Mouse (Mus musculus) limb, embryonic 13.5 days (tissue): ENCODE results near the gene Gns. TPM values are rescaled to one million over a fixed set of nuclear protein-coding genes. Genes with fewer than 3 reads are reported as not detected.
"Not testable (repeated sequence)": the region's sequence is repeated elsewhere in the genome, so short reads cannot be mapped to it uniquely, and the experiment has no call there.

Source experiments
- ATAC-seq: fragments of 200-750 bp; cut with Nextera tagmentation; 2 replicates; pipeline ENCODE4 v1.8.0; 2017; ENCODE audit warnings: low read depth, moderate number of reproducible peaks, moderate TSS enrichment; ENCODE audit not compliant: low FRiP score
- H3K27ac ChIP-seq: fragments of 300-500 bp; sonication (generic); 2 replicates; pipeline ENCODE4 v1.5.1; 2015; ENCODE audit warnings: inconsistent platforms, mild to moderate bottlenecking, moderate library complexity
- H3K27me3 ChIP-seq: fragments of 300-500 bp; sonication (generic); 2 replicates; pipeline ENCODE4 v1.6.1; 2015; ENCODE audit warnings: mild to moderate bottlenecking, inconsistent platforms
- H3K36me3 ChIP-seq: fragments of 300-500 bp; sonication (generic); 2 replicates; pipeline ENCODE4 v1.6.1; 2015; ENCODE audit warnings: inconsistent platforms, mild to moderate bottlenecking, moderate library complexity
- H3K4me1 ChIP-seq: fragments of 300-500 bp; sonication (generic); 2 replicates; pipeline ENCODE4 v1.6.1; 2015; ENCODE audit warnings: inconsistent platforms
- H3K4me2 ChIP-seq: fragments of 300-500 bp; sonication (generic); replicated peaks from 2 replicates; pipeline ENCODE4 v1.6.1; 2015; ENCODE audit warnings: inconsistent platforms, mild to moderate bottlenecking, moderate library complexity
- H3K4me3 ChIP-seq: fragments of 300-500 bp; sonication (generic); 2 replicates; pipeline ENCODE4 v1.5.1; 2015; ENCODE audit warnings: moderate library complexity, mild to moderate bottlenecking, inconsistent platforms
- H3K9ac ChIP-seq: fragments of 300-500 bp; sonication (generic); 2 replicates; pipeline ENCODE4 v1.6.1; 2015; ENCODE audit warnings: mild to moderate bottlenecking, inconsistent platforms
- H3K9me3 ChIP-seq: fragments of 300-500 bp; sonication (generic); 2 replicates; pipeline ENCODE4 v1.6.1; 2016; ENCODE audit warnings: inconsistent platforms
- WGBS: fragments of 180-500 bp; shearing (Covaris S2); methylation state at CpG from one replicate; pipeline ENCODE4 v1.1.7; 2015; 5-methylcytosine and 5-hydroxymethylcytosine counted together
- polyA plus RNA-seq: library from polyadenylated mRNA; unstranded; fragments of >200 nt; fragmentation: Nextera tagmentation; extraction: Ambion mirVana; gene quantifications from 2 replicates; pipeline ENCODE4 v1.2.1, GENCODE M21; 2015

Gns gene
- 42.6 and 45.8 TPM in 2 replicates for polyA plus RNA-seq

DNA sequence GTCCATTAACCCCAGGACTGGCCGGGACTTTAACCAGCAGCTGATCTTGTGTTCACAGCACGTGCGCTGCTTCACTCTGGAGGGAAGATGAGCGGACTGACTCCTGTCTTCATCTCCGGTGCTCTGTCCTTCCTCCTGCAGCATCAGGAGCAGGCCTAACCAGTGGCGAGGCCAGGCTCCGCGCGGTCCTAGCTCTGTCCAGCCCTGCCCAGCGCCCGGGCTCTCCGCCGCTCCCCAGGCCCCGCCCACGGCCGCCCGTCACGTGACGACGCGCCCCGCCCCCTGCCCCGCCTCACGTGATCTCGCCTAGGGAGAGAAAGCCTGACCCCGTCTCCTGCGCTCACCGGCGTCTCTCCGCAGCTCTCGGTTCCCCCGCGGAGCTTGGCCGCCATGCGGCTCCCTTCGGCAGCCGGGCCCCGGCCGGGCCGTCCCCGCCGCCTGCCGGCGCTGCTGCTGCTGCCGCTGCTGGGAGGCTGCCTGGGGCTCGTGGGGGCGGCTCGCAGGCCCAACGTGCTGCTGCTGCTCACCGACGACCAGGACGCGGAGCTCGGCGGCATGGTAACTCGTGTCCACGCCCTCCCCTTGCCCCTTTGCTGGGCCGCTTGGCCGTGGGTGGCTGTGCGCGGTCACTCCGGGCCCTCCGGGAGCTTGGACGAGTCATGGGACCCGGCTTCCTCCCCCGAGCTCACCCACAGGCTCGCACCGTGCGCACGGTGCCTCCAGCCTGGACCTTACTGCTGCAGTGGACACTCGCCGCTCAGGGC lies at the start of gene Gns:
Gns (plus strand) TSS at position 290 of the 764 bp plus-strand sequence.
- peak within 1 kb of the TSS; percentile 96 for H3K4me3 ChIP-seq
- no peaks in the 10 kb centered on the region for H3K27me3 ChIP-seq
- peak within 1 kb of the TSS; percentile 65 for H3K27ac ChIP-seq
- H3K36me3 ChIP-seq = peaks cover 20% of the 10 kb centered on the region
- H3K9me3 ChIP-seq = no peaks in the 10 kb centered on the region
- peak within 1 kb of the TSS; percentile 92 for H3K4me2 ChIP-seq
- H3K9ac ChIP-seq = peak within 1 kb of the TSS; percentile 87
- peak; percentile 95 for ATAC-seq
- WGBS = under 1% methylated on average over 71 of the region's 72 CpGs
- H3K4me1 ChIP-seq = peaks cover 25% of the 10 kb centered on the region

DNA sequence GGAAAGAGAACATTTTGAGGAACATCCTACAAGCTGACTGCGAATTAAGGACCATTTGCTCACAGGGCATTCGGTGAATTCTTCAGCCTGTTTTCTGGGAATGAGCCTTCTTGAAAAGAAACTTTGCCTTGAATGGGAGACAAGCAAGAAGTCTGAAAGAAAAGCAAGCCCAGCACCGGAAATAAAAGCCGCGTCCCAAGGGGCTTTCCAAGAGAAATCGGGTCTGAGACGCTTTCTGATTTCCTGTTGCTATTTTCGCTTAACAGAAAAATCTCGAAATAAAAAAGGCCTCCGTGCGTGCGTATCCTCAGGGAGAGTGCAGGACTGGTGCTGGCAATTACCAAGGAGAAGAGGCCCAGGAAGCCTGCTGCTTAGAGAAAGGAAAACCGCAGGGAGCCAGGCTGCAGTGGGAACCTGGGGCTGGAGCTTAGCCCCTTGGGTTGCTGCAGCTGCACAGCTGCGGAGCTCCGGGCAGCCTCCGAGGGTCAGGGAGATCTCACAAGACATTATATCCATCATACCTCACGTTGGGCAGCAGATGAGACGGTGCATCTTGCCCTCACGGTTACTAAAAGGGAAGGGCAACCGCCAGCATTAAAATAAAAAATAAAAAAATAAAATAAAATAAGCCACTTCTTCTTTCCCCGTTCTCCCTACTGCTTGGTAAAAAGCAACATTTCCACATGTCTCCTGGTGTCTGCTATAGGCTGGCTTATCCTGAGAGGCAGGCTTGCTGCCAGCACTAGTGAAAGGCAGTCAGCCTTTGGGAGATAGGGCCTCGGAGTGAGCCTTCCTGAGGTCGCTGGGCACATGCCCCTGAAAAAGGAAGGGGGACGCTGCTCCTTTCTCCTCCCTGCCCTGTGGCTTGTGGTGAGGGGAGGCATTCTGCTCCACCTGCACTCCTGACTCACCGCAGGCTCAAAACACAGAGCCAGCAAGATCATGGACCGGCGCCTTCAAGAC lies 49.3 kb upstream of the Gns start:
- Histone ChIP-seq H3K4me3 (no peak overlapping the region), H3K4me2 (peak overlapping the region; percentile 42), H3K9me3 (no peaks in the 10 kb centered on the region), H3K27me3 (peaks cover 57% of the 10 kb centered on the region), H3K9ac (no peak overlapping the region), H3K4me1 (peaks cover 12% of the 10 kb centered on the region), H3K36me3 (no peaks in the 10 kb centered on the region), H3K27ac (no peak overlapping the region)
- ATAC-seq = no peak
- 28% methylated on average over 27 of the region's 27 CpGs for WGBS

- Histone ChIP-seq H3K4me2 (no peak overlapping the region), H3K27me3 (peaks cover 49% of the 10 kb centered on the region), H3K9ac (no peak overlapping the region), H3K9me3 (no peaks in the 10 kb centered on the region), H3K4me1 (peaks cover 9% of the 10 kb centered on the region), H3K36me3 (no peaks in the 10 kb centered on the region), H3K27ac (no peak overlapping the region), H3K4me3 (no peak overlapping the region)
- ATAC-seq = no peak
- WGBS = 84% methylated on average over 10 of the region's 10 CpGs
Measured at GRCm38 (mm10) chr10:121316361-121316760, 48.5 kb upstream of the Gns start.

DNA sequence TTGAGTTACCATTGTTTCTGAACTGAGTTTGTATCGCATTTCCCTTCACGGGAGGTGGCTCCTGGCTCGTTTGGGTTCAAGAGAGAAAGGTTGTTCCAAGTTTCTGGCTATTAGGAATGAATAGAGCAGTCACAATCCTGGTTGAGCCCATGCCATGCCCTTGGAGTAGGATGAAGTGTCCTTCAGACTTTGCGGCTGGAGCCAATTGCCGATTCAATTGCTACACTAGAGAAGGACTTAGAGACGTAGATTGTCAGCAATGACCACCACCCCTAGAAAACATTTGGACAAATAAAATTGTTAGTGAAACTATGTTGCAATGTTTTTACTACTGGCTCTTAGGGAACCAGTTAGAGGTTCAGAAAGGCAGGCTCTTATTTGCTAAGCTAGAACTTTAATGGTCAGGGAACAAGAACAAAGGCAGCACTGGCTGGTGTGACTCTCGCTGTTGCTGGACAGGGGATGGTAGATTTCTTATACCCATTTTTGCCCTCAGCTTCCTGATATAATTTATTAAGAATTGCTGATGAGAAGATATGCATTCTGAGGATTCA lies 46.4 kb upstream of the Gns start:
- Histone ChIP-seq H3K9me3 (no peaks in the 10 kb centered on the region), H3K27me3 (peaks cover 28% of the 10 kb centered on the region), H3K36me3 (no peaks in the 10 kb centered on the region), H3K27ac (no peak overlapping the region), H3K9ac (no peak overlapping the region), H3K4me1 (peaks cover 9% of the 10 kb centered on the region), H3K4me2 (no peak overlapping the region), H3K4me3 (no peak overlapping the region)
- ATAC-seq = no peak
- 76% methylated on average over 7 of the region's 7 CpGs for WGBS

- Histone ChIP-seq H3K27ac (no peak overlapping the region), H3K9ac (no peak overlapping the region), H3K9me3 (no peaks in the 10 kb centered on the region), H3K4me1 (no peaks in the 10 kb centered on the region), H3K4me2 (no peak overlapping the region), H3K4me3 (no peak overlapping the region), H3K36me3 (no peaks in the 10 kb centered on the region), H3K27me3 (no peaks in the 10 kb centered on the region)
- no peak for ATAC-seq
- 82% methylated on average over 7 of the region's 7 CpGs for WGBS
Measured at GRCm38 (mm10) chr10:121323493-121323892, 41.4 kb upstream of the Gns start.

- no peak overlapping the region for H3K4me2 ChIP-seq
- no peak overlapping the region for H3K27ac ChIP-seq
- no peaks in the 10 kb centered on the region for H3K27me3 ChIP-seq
- no peaks in the 10 kb centered on the region for H3K9me3 ChIP-seq
- ATAC-seq = no peak
- no peak overlapping the region for H3K9ac ChIP-seq
- H3K4me3 ChIP-seq = no peak overlapping the region
- no peaks in the 10 kb centered on the region for H3K36me3 ChIP-seq
- H3K4me1 ChIP-seq = no peaks in the 10 kb centered on the region
Measured at GRCm38 (mm10) chr10:121326167-121326566, 38.7 kb upstream of the Gns start.

GRCm38 (mm10) chr10:121329586-121329985 lies 35.3 kb upstream of the Gns start:
- no peak for ATAC-seq
- Histone ChIP-seq H3K27me3 (no peaks in the 10 kb centered on the region), H3K9ac (no peak overlapping the region), H3K4me1 (no peaks in the 10 kb centered on the region), H3K4me3 (no peak overlapping the region), H3K9me3 (no peaks in the 10 kb centered on the region), H3K36me3 (no peaks in the 10 kb centered on the region), H3K27ac (no peak overlapping the region), H3K4me2 (no peak overlapping the region)
- 73% methylated on average over 4 of the region's 4 CpGs for WGBS

DNA sequence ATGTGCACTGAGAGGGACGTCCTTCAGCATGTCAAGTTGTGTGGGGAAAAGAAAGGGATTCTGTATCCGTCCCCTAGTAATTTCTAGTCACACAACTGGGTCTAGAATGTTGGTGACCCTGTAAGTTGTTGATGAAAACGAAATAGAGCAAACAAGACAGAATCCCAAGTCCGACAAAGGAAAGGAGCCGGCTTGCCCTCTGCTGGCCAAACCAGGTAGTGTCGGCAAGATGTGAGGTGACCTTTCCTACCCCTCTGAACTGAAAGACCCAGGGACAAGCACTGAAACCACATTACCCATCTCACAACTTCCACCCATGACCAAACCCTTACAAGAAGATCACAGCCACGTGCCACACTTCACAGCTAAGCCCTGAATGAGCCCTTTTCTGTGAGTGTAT lies 34.0 kb upstream of the Gns start:
- H3K4me1 ChIP-seq = no peaks in the 10 kb centered on the region
- no peak overlapping the region for H3K9ac ChIP-seq
- no peaks in the 10 kb centered on the region for H3K27me3 ChIP-seq
- H3K36me3 ChIP-seq = no peaks in the 10 kb centered on the region
- H3K9me3 ChIP-seq = peaks cover 5% of the 10 kb centered on the region; the same call in 1 of the 2 replicates
- no peak overlapping the region for H3K4me3 ChIP-seq
- WGBS = 8% methylated on average over 7 of the region's 7 CpGs
- ATAC-seq = no peak
- H3K4me2 ChIP-seq = no peak overlapping the region
- no peak overlapping the region for H3K27ac ChIP-seq

DNA sequence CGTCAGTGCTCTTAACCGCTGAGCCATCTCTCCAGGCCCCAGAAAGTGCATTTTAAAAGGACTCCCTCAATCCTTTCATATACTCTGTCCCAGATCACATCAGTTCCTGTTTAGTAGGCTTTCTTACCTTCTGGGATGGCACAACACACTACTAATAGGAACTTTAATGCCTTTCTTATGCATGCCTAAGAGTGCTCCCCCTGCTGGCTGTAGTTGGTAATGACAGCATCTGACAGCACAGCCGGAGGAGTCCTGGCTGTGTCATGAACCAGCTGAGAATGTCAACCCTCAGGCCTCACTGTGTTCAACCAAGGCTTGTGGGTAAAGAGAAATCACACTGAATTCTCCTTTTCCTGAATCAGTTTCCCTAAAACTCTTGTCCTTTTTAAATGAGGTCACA lies 30.3 kb upstream of the Gns start:
- H3K9me3 ChIP-seq = peaks cover 21% of the 10 kb centered on the region; the same call in 1 of the 2 replicates
- no peaks in the 10 kb centered on the region for H3K27me3 ChIP-seq
- H3K36me3 ChIP-seq = no peaks in the 10 kb centered on the region
- no peaks in the 10 kb centered on the region for H3K4me1 ChIP-seq
- no peak overlapping the region for H3K4me2 ChIP-seq
- no peak overlapping the region for H3K4me3 ChIP-seq
- H3K9ac ChIP-seq = no peak overlapping the region
- WGBS = 74% methylated on average over 3 of the region's 3 CpGs
- no peak overlapping the region for H3K27ac ChIP-seq
- no peak for ATAC-seq

DNA sequence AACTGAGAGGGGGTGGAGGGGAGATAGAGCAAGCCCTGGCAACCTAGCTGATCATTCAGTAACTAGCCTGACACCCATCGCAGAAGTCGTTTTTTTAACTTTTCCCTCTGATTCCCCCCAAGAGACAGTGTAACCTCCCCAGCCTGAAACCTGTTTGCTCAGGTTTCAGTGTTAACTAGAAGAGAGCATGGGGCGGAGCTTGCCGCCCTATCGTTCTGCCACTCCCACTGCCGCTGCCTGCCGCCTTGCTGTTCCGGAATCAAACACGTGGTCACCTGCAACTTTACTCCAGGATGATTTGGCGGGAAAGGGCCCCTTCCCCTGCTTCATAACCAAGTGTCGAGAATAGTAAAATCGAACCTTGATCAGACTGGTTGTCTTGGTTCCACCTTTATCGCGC lies 28.4 kb upstream of the Gns start:
- ATAC-seq, H3K27ac ChIP-seq, H3K36me3 ChIP-seq, H3K4me2 ChIP-seq, H3K27me3 ChIP-seq, H3K9ac ChIP-seq, H3K4me3 ChIP-seq, H3K4me1 ChIP-seq: not testable (repeated sequence)
- peaks cover 21% of the 10 kb centered on the region; the same call in 1 of the 2 replicates for H3K9me3 ChIP-seq
- WGBS = 56% methylated on average over 14 of the region's 14 CpGs

GRCm38 (mm10) chr10:121340754-121341593 lies 23.9 kb upstream of the Gns start:
- Histone ChIP-seq H3K36me3 (no peaks in the 10 kb centered on the region), H3K27ac (no peak overlapping the region), H3K27me3 (no peaks in the 10 kb centered on the region), H3K4me1 (0 out of 2 replicates have a peak, but pooled peaks cover 7% of the 10 kb centered on the region), H3K4me2 (no peak overlapping the region), H3K9ac (no peak overlapping the region), H3K9me3 (peaks cover 15% of the 10 kb centered on the region; the same call in 1 of the 2 replicates), H3K4me3 (no peak overlapping the region)
- no peak for ATAC-seq
- 66% methylated on average over 11 of the region's 11 CpGs for WGBS
